Mouse (Mus musculus) embryonic facial prominence, embryonic 14.5 days (tissue): ENCODE results near the gene Syngr2. TPM values are rescaled to one million over a fixed set of nuclear protein-coding genes. Genes with fewer than 3 reads are reported as not detected.

Experiments
- ATAC-seq: fragments of 200-750 bp; cut with Nextera tagmentation; 2 replicates; pipeline ENCODE4 v1.8.0; 2017; ENCODE audit warnings: low read depth, moderate number of reproducible peaks, moderate TSS enrichment
- DNase-seq: peaks from one replicate; pipeline ENCODE4 v3.0.0-alpha.2; 2015; ENCODE audit warnings: low spot score
- H3K27ac ChIP-seq: fragments of 300-500 bp; sonication (generic); replicated peaks from 2 replicates; pipeline ENCODE4 v1.5.1; 2014; ENCODE audit warnings: low read depth, mild to moderate bottlenecking, low read length, moderate library complexity
- H3K27me3 ChIP-seq: fragments of 300-500 bp; sonication (generic); replicated peaks from 2 replicates; pipeline ENCODE4 v1.6.1; 2014; ENCODE audit warnings: low read length; ENCODE audit not compliant: control insufficient read depth, insufficient read depth
- H3K36me3 ChIP-seq: fragments of 300-500 bp; sonication (generic); 2 replicates; pipeline ENCODE4 v1.6.1; 2014; ENCODE audit warnings: low read length, mixed read lengths; ENCODE audit not compliant: control insufficient read depth, insufficient read depth
- H3K4me1 ChIP-seq: fragments of 300-500 bp; sonication (generic); 2 replicates; pipeline ENCODE4 v1.6.1; 2014; ENCODE audit warnings: antibody characterized with exemption, low read length; ENCODE audit not compliant: control insufficient read depth, insufficient read depth
- H3K4me2 ChIP-seq: fragments of 300-500 bp; sonication (generic); 2 replicates; pipeline ENCODE4 v1.6.1; 2014; ENCODE audit warnings: low read depth, mild to moderate bottlenecking, low read length, moderate library complexity, mixed read lengths
- H3K4me3 ChIP-seq: fragments of 300-500 bp; sonication (generic); 2 replicates; pipeline ENCODE4 v1.5.1; 2014; ENCODE audit warnings: low read depth, mild to moderate bottlenecking, low read length
- H3K9ac ChIP-seq: fragments of 300-500 bp; sonication (generic); 2 replicates; pipeline ENCODE4 v1.6.1; 2014; ENCODE audit warnings: low read depth, mild to moderate bottlenecking, low read length, moderate library complexity, mixed read lengths
- H3K9me3 ChIP-seq: fragments of 300-500 bp; sonication (generic); 2 replicates; pipeline ENCODE4 v1.6.1; 2016; ENCODE audit warnings: low read length; ENCODE audit not compliant: control insufficient read depth
- WGBS: fragments of 180-500 bp; shearing (Covaris S2); extraction: QIAGEN DNeasy Blood & Tissue Kit; methylation state at CpG from one replicate; pipeline ENCODE4 v1.1.7; 2014; 5-methylcytosine and 5-hydroxymethylcytosine counted together
- polyA plus RNA-seq: library from polyadenylated mRNA; unstranded; fragments of >200 nt; fragmentation: Nextera tagmentation; extraction: Ambion mirVana; gene quantifications from 2 replicates; pipeline ENCODE4 v1.2.1, GENCODE M21; 2014

Gene Syngr2
- polyA plus RNA-seq, 1 experiment from 2014 or later = 78.6 TPM

GRCm38 (mm10) chr11:117769683-117770047 is 39.8 kb upstream of the Syngr2 start:
- no peak overlapping the region for H3K4me3 ChIP-seq
- H3K27me3 ChIP-seq = no peaks in the 10 kb centered on the region
- no peak overlapping the region for H3K27ac ChIP-seq
- DNase-seq (no peak), ATAC-seq (no peak)
- 89% methylated on average over 7 of the region's 7 CpGs for WGBS
- H3K4me1 ChIP-seq = no peaks in the 10 kb centered on the region
- H3K9me3 ChIP-seq = no peaks in the 10 kb centered on the region
- no peak overlapping the region for H3K4me2 ChIP-seq
- no peak overlapping the region for H3K9ac ChIP-seq
- peaks cover 30% of the 10 kb centered on the region for H3K36me3 ChIP-seq

GRCm38 (mm10) chr11:117770407-117770806 is 39.1 kb upstream of the Syngr2 start:
- Histone ChIP-seq H3K9ac (no peak overlapping the region), H3K36me3 (peaks cover 25% of the 10 kb centered on the region), H3K4me2 (no peak overlapping the region), H3K9me3 (no peaks in the 10 kb centered on the region), H3K4me1 (no peaks in the 10 kb centered on the region), H3K27ac (no peak overlapping the region), H3K4me3 (no peak overlapping the region), H3K27me3 (no peaks in the 10 kb centered on the region)
- WGBS = 88% methylated on average over 10 of the region's 10 CpGs
- ATAC-seq (no peak), DNase-seq (no peak)

GRCm38 (mm10) chr11:117772352-117772751 is 37.1 kb upstream of the Syngr2 start:
- Histone ChIP-seq H3K4me2 (no peak overlapping the region), H3K4me3 (no peak overlapping the region), H3K36me3 (peaks cover 19% of the 10 kb centered on the region; the same call in 1 of the 2 replicates), H3K27me3 (no peaks in the 10 kb centered on the region), H3K27ac (no peak overlapping the region), H3K4me1 (no peaks in the 10 kb centered on the region), H3K9me3 (no peaks in the 10 kb centered on the region), H3K9ac (no peak overlapping the region)
- DNase-seq = no peak
- ATAC-seq = no peak
- 91% methylated on average over 7 of the region's 7 CpGs for WGBS

GRCm38 (mm10) chr11:117774925-117775324 is 34.5 kb upstream of the Syngr2 start:
- Histone ChIP-seq H3K36me3 (peaks cover 19% of the 10 kb centered on the region; the same call in 1 of the 2 replicates), H3K4me2 (no peak overlapping the region), H3K4me3 (no peak overlapping the region), H3K27ac (no peak overlapping the region), H3K9me3 (no peaks in the 10 kb centered on the region), H3K27me3 (no peaks in the 10 kb centered on the region), H3K4me1 (peaks cover 13% of the 10 kb centered on the region), H3K9ac (no peak overlapping the region)
- DNase-seq = no peak
- no peak for ATAC-seq
- 91% methylated on average over 9 of the region's 10 CpGs for WGBS

GRCm38 (mm10) chr11:117775540-117775939 is 33.9 kb upstream of the Syngr2 start:
- Histone ChIP-seq H3K4me2 (no peak overlapping the region), H3K9me3 (no peaks in the 10 kb centered on the region), H3K9ac (no peak overlapping the region), H3K36me3 (peaks cover 19% of the 10 kb centered on the region; the same call in 1 of the 2 replicates), H3K4me1 (peaks cover 18% of the 10 kb centered on the region), H3K27ac (no peak overlapping the region), H3K4me3 (no peak overlapping the region), H3K27me3 (no peaks in the 10 kb centered on the region)
- 91% methylated on average over 13 of the region's 13 CpGs for WGBS
- ATAC-seq (no peak), DNase-seq (no peak)

GRCm38 (mm10) chr11:117776085-117776792 is 33.2 kb upstream of the Syngr2 start:
- Histone ChIP-seq H3K9ac (no peak overlapping the region), H3K36me3 (peaks cover 19% of the 10 kb centered on the region; the same call in 1 of the 2 replicates), H3K4me1 (peaks cover 25% of the 10 kb centered on the region), H3K9me3 (no peaks in the 10 kb centered on the region), H3K27ac (no peak overlapping the region), H3K27me3 (no peaks in the 10 kb centered on the region), H3K4me2 (no peak overlapping the region), H3K4me3 (no peak overlapping the region)
- 94% methylated on average over 14 of the region's 14 CpGs for WGBS
- ATAC-seq (no peak), DNase-seq (no peak)

- no peaks in the 10 kb centered on the region for H3K9me3 ChIP-seq
- no peak overlapping the region for H3K4me3 ChIP-seq
- 84% methylated on average over 5 of the region's 5 CpGs for WGBS
Observed at GRCm38 (mm10) chr11:117777111-117777510, 32.4 kb upstream of the Syngr2 start.

GRCm38 (mm10) chr11:117778031-117778430 is 31.4 kb upstream of the Syngr2 start:
- Histone ChIP-seq H3K9me3 (no peaks in the 10 kb centered on the region), H3K4me3 (no peak overlapping the region), H3K27ac (no peak overlapping the region), H3K4me2 (no peak overlapping the region), H3K36me3 (0 out of 2 replicates have a peak, but pooled peaks cover 12% of the 10 kb centered on the region), H3K27me3 (peaks cover 4% of the 10 kb centered on the region; the same call in 1 of the 2 replicates), H3K9ac (no peak overlapping the region), H3K4me1 (peaks cover 33% of the 10 kb centered on the region)
- WGBS = 92% methylated on average over 11 of the region's 11 CpGs
- ATAC-seq (no peak), DNase-seq (no peak)

More at GRCm38 (mm10) chr11:117777111-117777510, 32.4 kb upstream of the Syngr2 start:
- ATAC-seq (no peak), DNase-seq (no peak)
- Histone ChIP-seq H3K27me3 (0 out of 2 replicates have a peak, but pooled peaks cover 4% of the 10 kb centered on the region), H3K27ac (no peak overlapping the region), H3K9ac (no peak overlapping the region), H3K36me3 (0 out of 2 replicates have a peak, but pooled peaks cover 12% of the 10 kb centered on the region), H3K4me2 (no peak overlapping the region), H3K4me1 (peaks cover 31% of the 10 kb centered on the region)
